Mouse (Mus musculus): Measurements from ENCODE around the gene Xrcc6. TPM values are rescaled to one million over a fixed set of nuclear protein-coding genes. Genes with fewer than 3 reads are reported as not detected.

The Xrcc6 gene
- total and polyA plus RNA-seq, 3 experiments = 18.6 to 24.3 (median 18.9) TPM

DNA sequence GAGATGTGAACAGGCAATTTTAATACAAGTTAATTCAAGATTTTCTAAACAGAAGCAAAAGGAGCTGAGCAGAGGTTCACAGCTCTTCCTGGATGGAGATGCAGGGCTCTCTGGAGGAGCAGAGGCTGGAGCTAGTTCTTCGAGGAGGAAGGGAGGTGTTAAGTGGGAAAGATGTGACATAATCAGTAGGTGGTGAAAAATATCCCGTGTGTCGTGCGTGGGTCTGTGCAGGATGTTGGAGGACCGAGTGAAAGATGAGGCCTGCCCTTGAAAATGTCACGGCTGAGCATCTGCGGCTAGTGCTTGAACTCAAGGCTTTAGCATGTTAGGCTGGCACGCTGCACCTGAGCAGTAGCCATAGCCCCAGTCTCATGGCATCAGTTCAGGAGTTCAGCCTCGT is 98.0 kb downstream of the Xrcc6 start:
- Histone ChIP-seq H3K36me3 (ENCODE audit: control insufficient read depth, insufficient read depth, low read length) (no peaks in the 10 kb centered on the region), H3K9ac (ENCODE audit: low read depth, low read length) (no peak overlapping the region), H3K27ac (no peak overlapping the region), H3K27me3 (ENCODE audit: control insufficient read depth, insufficient read depth, low read length) (peaks cover 2% of the 10 kb centered on the region; the same call in 1 of the 2 replicates), H3K79me2 (replicated peaks; ENCODE audit: control insufficient read depth, insufficient read depth, low read length) (no peaks in the 10 kb centered on the region), H3K4me1 (ENCODE audit: control insufficient read depth, insufficient read depth, low read length) (no peaks in the 10 kb centered on the region), H3K4me3 (no peak overlapping the region)
- TF ChIP-seq CTCF (IDR thresholded peaks at IDR 0.05) (no peak), POLR2A (IDR thresholded peaks at IDR 0.05; ENCODE audit: insufficient read depth, low read depth, low read length) (no peak), EP300 (IDR thresholded peaks at IDR 0.05; ENCODE audit: insufficient read depth, low read depth, low read length) (no peak)
- WGBS = 68% methylated on average over 9 of the region's 9 CpGs
- intact Hi-C loops (cut with DNase I) = no loop called here
- no peak for DNase-seq

DNA sequence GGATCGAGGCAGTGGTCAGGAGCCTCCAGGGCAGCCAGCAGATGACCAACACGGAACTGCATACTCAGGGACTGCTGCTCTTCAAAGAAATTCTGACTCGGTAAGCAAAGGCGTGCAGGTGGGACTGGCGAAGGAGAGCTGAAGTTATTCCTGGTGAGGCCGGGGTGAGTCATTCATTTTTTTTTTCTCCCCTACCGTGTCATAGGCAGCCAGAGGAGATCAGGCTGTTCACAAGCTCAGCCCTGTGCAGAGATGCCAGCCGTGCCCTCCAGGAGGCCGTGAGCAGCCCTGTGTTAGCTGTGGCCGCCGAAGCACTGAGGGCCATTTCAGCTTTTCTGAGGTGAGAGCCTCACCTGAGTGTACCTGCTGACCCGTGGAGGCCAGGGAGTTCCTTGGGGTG is 98.5 kb downstream of the Xrcc6 start:
- Histone ChIP-seq H3K27ac (no peak overlapping the region), H3K27me3 (ENCODE audit: control insufficient read depth, insufficient read depth, low read length) (peaks cover 2% of the 10 kb centered on the region; the same call in 1 of the 2 replicates)

DNA sequence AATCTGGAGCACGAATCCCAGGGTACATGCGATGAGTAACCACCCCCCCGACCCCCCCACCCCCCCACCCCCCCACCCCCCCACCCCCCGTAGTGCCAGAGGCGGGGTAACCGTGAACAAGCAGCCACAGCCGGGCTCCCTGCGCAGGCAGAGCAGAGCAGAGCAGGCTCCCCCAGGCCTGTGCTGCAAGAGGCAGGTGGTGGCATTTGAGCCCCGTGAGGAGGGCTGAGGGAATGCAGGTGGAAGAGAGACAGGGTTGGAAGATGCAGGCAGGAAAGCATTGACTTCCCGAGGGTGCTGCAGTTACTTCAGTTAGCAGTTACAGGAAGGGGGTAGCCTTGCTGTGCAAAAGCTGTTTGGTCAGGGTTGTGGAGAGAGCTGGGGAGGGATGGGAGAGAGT is 99.6 kb downstream of the Xrcc6 start:
- peaks cover 2% of the 10 kb centered on the region; the same call in 1 of the 2 replicates for H3K27me3 ChIP-seq (ENCODE audit: control insufficient read depth, insufficient read depth, low read length)
- no peaks in the 10 kb centered on the region for H3K36me3 ChIP-seq (ENCODE audit: control insufficient read depth, insufficient read depth, low read length)
- H3K4me1 ChIP-seq (ENCODE audit: control insufficient read depth, insufficient read depth, low read length) = no peaks in the 10 kb centered on the region
- WGBS = 14% methylated on average over 10 of the region's 10 CpGs
- H3K79me2 ChIP-seq (replicated peaks; ENCODE audit: control insufficient read depth, insufficient read depth, low read length) = no peaks in the 10 kb centered on the region
- TF ChIP-seq CTCF (IDR thresholded peaks at IDR 0.05) (no peak), POLR2A (IDR thresholded peaks at IDR 0.05; ENCODE audit: insufficient read depth, low read depth, low read length) (no peak), EP300 (IDR thresholded peaks at IDR 0.05; ENCODE audit: insufficient read depth, low read depth, low read length) (no peak)
- DNase-seq = no peak
- intact Hi-C loops (cut with DNase I) = no loop called here
- no peak overlapping the region for H3K4me3 ChIP-seq
- H3K27ac ChIP-seq = no peak overlapping the region
- H3K9ac ChIP-seq (ENCODE audit: low read depth, low read length) = no peak overlapping the region

More for the DNA sequence above, 98.5 kb downstream of the Xrcc6 start:
- H3K4me3 ChIP-seq = no peak overlapping the region
- H3K9ac ChIP-seq (ENCODE audit: low read depth, low read length) = no peak overlapping the region
- no peak for DNase-seq
- 73% methylated on average over 12 of the region's 12 CpGs for WGBS
- H3K79me2 ChIP-seq (replicated peaks; ENCODE audit: control insufficient read depth, insufficient read depth, low read length) = no peaks in the 10 kb centered on the region
- TF ChIP-seq POLR2A (IDR thresholded peaks at IDR 0.05; ENCODE audit: insufficient read depth, low read depth, low read length) = no peak
- no peak for TF ChIP-seq EP300 (IDR thresholded peaks at IDR 0.05; ENCODE audit: insufficient read depth, low read depth, low read length)
- TF ChIP-seq CTCF (IDR thresholded peaks at IDR 0.05) = no peak
- H3K4me1 ChIP-seq (ENCODE audit: control insufficient read depth, insufficient read depth, low read length) = no peaks in the 10 kb centered on the region
- no peaks in the 10 kb centered on the region for H3K36me3 ChIP-seq (ENCODE audit: control insufficient read depth, insufficient read depth, low read length)
- intact Hi-C loops (cut with DNase I) = no loop called here

Other genes starting within 250 kb of the Xrcc6 start
- 10 to 100 TPM; 65.5 to 74.9 TPM for gene Zc3h7b, start 242.8 kb upstream of the Xrcc6 start, total RNA-seq (2021)
- gene Zc3h7b, start 242.8 kb upstream of the Xrcc6 start, polyA plus RNA-seq (2012; rRNA removed) = 30.9 and 35.9 TPM in 2 replicates
- 10 to 100 TPM; 25.7 to 27.3 TPM for gene Rangap1, start 242.3 kb upstream of the Xrcc6 start, total RNA-seq (2021)
- gene Rangap1, start 242.3 kb upstream of the Xrcc6 start, polyA plus RNA-seq (2012; rRNA removed) = 14.1 and 19.1 TPM in 2 replicates
- 100 to 1,000 TPM in 1 of 2 experiments, 10 to 100 TPM in 1; 46.7 to 127 TPM for gene Tef, start 185.4 kb upstream of the Xrcc6 start, total RNA-seq (2021)
- 76.7 and 100 TPM in 2 replicates for gene Tef, start 185.4 kb upstream of the Xrcc6 start, polyA plus RNA-seq (2012; rRNA removed)
- gene Tob2, start 129.0 kb upstream of the Xrcc6 start, total RNA-seq (2021) = 100 to 1,000 TPM; 101 to 114 TPM
- 39.4 and 49.7 TPM in 2 replicates for gene Tob2, start 129.0 kb upstream of the Xrcc6 start, polyA plus RNA-seq (2012; rRNA removed)
- 10 to 100 TPM; 30.2 to 36.5 TPM for gene Phf5a, start 115.9 kb upstream of the Xrcc6 start, total RNA-seq (2021)
- gene Phf5a, start 115.9 kb upstream of the Xrcc6 start, polyA plus RNA-seq (2012; rRNA removed) = 30.2 and 39.1 TPM in 2 replicates
- 1,000 to 10,000 TPM; 1,810 to 2,215 TPM for gene Aco2, start 115.5 kb upstream of the Xrcc6 start, total RNA-seq (2021)
- gene Aco2, start 115.5 kb upstream of the Xrcc6 start, polyA plus RNA-seq (2012; rRNA removed) = 2,076 and 2,628 TPM in 2 replicates
- gene Polr3h, start 61.6 kb upstream of the Xrcc6 start, total RNA-seq (2021) = 1 to 10 TPM; 5.9 to 8.1 TPM
- gene Polr3h, start 61.6 kb upstream of the Xrcc6 start, polyA plus RNA-seq (2012; rRNA removed) = 7.2 and 10.2 TPM in 2 replicates
- gene Csdc2, start 51.1 kb upstream of the Xrcc6 start, total RNA-seq (2021) = 10 to 100 TPM; 66.1 to 92.7 TPM
- 85.7 and 111 TPM in 2 replicates for gene Csdc2, start 51.1 kb upstream of the Xrcc6 start, polyA plus RNA-seq (2012; rRNA removed)
- gene Pmm1, start 26.9 kb upstream of the Xrcc6 start, total RNA-seq (2021) = 10 to 100 TPM; 22.0 to 26.7 TPM
- 27.7 and 34.4 TPM in 2 replicates for gene Pmm1, start 26.9 kb upstream of the Xrcc6 start, polyA plus RNA-seq (2012; rRNA removed)
- gene 1700029P11Rik, start 7.3 kb upstream of the Xrcc6 start, total RNA-seq (2021) = not detected
- gene 1700029P11Rik, start 7.3 kb upstream of the Xrcc6 start, polyA plus RNA-seq (2012; rRNA removed) = not detected in 2 replicates
- 10 to 100 TPM; 21.4 to 27.7 TPM for gene Desi1, start 46.0 kb downstream of the Xrcc6 start, total RNA-seq (2021)
- gene Desi1, start 46.0 kb downstream of the Xrcc6 start, polyA plus RNA-seq (2012; rRNA removed) = 20.1 and 23.1 TPM in 2 replicates
- 10 to 100 TPM; 49.5 to 52.7 TPM for gene Snu13, start 59.8 kb downstream of the Xrcc6 start, total RNA-seq (2021)
- 49.5 and 66.6 TPM in 2 replicates for gene Snu13, start 59.8 kb downstream of the Xrcc6 start, polyA plus RNA-seq (2012; rRNA removed)
- gene 4930407I10Rik, start 71.3 kb downstream of the Xrcc6 start, total RNA-seq (2021) = not detected
- not detected in 2 replicates for gene 4930407I10Rik, start 71.3 kb downstream of the Xrcc6 start, polyA plus RNA-seq (2012; rRNA removed)
- not detected for gene Mei1, start 82.2 kb downstream of the Xrcc6 start, total RNA-seq (2021)
- gene Mei1, start 82.2 kb downstream of the Xrcc6 start, polyA plus RNA-seq (2012; rRNA removed) = not detected in 2 replicates
- 1 to 10 TPM; 3.9 to 4.0 TPM for gene Ccdc134, start 140.1 kb downstream of the Xrcc6 start, total RNA-seq (2021)
- 4.8 and 6.6 TPM in 2 replicates for gene Ccdc134, start 140.1 kb downstream of the Xrcc6 start, polyA plus RNA-seq (2012; rRNA removed)
- gene Srebf2, start 159.3 kb downstream of the Xrcc6 start, total RNA-seq (2021) = 10 to 100 TPM; 22.4 to 24.2 TPM
- 33.3 and 45.3 TPM in 2 replicates for gene Srebf2, start 159.3 kb downstream of the Xrcc6 start, polyA plus RNA-seq (2012; rRNA removed)
- gene Shisa8, start 225.0 kb downstream of the Xrcc6 start, total RNA-seq (2021) = under 1 TPM; 0.13 to 0.23 TPM
- gene Shisa8, start 225.0 kb downstream of the Xrcc6 start, polyA plus RNA-seq (2012; rRNA removed) = 0.15 and 0.21 TPM in 2 replicates
- gene Tnfrsf13c, start 236.5 kb downstream of the Xrcc6 start, total RNA-seq (2021) = under 1 TPM; 0.16 to 0.18 TPM
- gene Tnfrsf13c, start 236.5 kb downstream of the Xrcc6 start, polyA plus RNA-seq (2012; rRNA removed) = 0.44 and 0.86 TPM in 2 replicates

Measured in heart, adult 2 months (tissue).